Mouse (Mus musculus): Measurements from ENCODE around the gene Sec1. TPM values are rescaled to one million over a fixed set of nuclear protein-coding genes. Genes with fewer than 3 reads are reported as not detected.
A peak's percentile ranks its signal among the peaks of the same experiment; 100 is the strongest.
"Not testable (repeated sequence)": the region's sequence is repeated elsewhere in the genome, so short reads cannot be mapped to it uniquely, and the experiment has no call there.

The Sec1 gene
- total RNA-seq, 2 experiments from 2014 or later: 0.12 TPM; not detected in 1

GRCm38 (mm10) chr7:45683396-45684050, 10.7 kb downstream of the Sec1 start, which contains the start of gene Ntn5:
TSS of gene Ntn5 (plus strand) at chr7:45684022.
- no peak for DNase-seq
- intact Hi-C loops (cut with DNase I): loop anchor here (2.0 kb wide), 2 partner anchors 55 to 93 kb away; no protein-coding TSS in a partner anchor

- intact Hi-C loops (cut with DNase I): loop anchor here (2.0 kb wide), 2 partner anchors 54 to 92 kb away; no protein-coding TSS in a partner anchor
- DNase-seq: peak; percentile 90 to 94
Measured at GRCm38 (mm10) chr7:45682144-45683126, 11.8 kb downstream of the Sec1 start.

- peak; percentile 50 to 67 for DNase-seq
Measured at GRCm38 (mm10) chr7:45681046-45681736, 13.0 kb downstream of the Sec1 start.

GRCm38 (mm10) chr7:45679966-45680621, 14.1 kb downstream of the Sec1 start:
- intact Hi-C loops (cut with DNase I): no loop called here
- DNase-seq: peak; percentile 57 to 60

More at GRCm38 (mm10) chr7:45681046-45681736, 13.0 kb downstream of the Sec1 start:
- intact Hi-C loops (cut with DNase I): no loop called here

GRCm38 (mm10) chr7:45678513-45678912, 15.7 kb downstream of the Sec1 start:
- DNase-seq: no peak
- intact Hi-C loops (cut with DNase I): no loop called here

GRCm38 (mm10) chr7:45677627-45678295, 16.4 kb downstream of the Sec1 start:
- intact Hi-C loops (cut with DNase I): loop anchor here (2.0 kb wide), 1 partner anchor 31 kb away; no protein-coding TSS in a partner anchor

GRCm38 (mm10) chr7:45668921-45669320, 25.3 kb downstream of the Sec1 start:
- DNase-seq: no peak
- intact Hi-C loops (cut with DNase I): no loop called here

More at GRCm38 (mm10) chr7:45677627-45678295, 16.4 kb downstream of the Sec1 start:
- no peak for DNase-seq

- no peak for DNase-seq
- intact Hi-C loops (cut with DNase I): no loop called here
Measured at GRCm38 (mm10) chr7:45667761-45668160, 26.4 kb downstream of the Sec1 start.

GRCm38 (mm10) chr7:45666161-45666560, 28.0 kb downstream of the Sec1 start, which contains the start of gene Fut2:
TSS of gene Fut2 (minus strand) at chr7:45666394.
- intact Hi-C loops (cut with DNase I): no loop called here

GRCm38 (mm10) chr7:45665303-45666138, 28.7 kb downstream of the Sec1 start:
- intact Hi-C loops (cut with DNase I): no loop called here

More at GRCm38 (mm10) chr7:45666161-45666560, 28.0 kb downstream of the Sec1 start, which contains the start of gene Fut2:
- DNase-seq: no peak

GRCm38 (mm10) chr7:45661702-45662101, 32.5 kb downstream of the Sec1 start:
- intact Hi-C loops (cut with DNase I): not testable (repeated sequence)

More at GRCm38 (mm10) chr7:45665303-45666138, 28.7 kb downstream of the Sec1 start:
- no peak for DNase-seq

GRCm38 (mm10) chr7:45660746-45661478, 33.3 kb downstream of the Sec1 start:
- DNase-seq: no peak
- intact Hi-C loops (cut with DNase I): no loop called here

More at GRCm38 (mm10) chr7:45661702-45662101, 32.5 kb downstream of the Sec1 start:
- not testable (repeated sequence) for DNase-seq

GRCm38 (mm10) chr7:45654424-45655047, 39.7 kb downstream of the Sec1 start:
- no peak for DNase-seq
- intact Hi-C loops (cut with DNase I): no loop called here

GRCm38 (mm10) chr7:45650484-45650883, 43.7 kb downstream of the Sec1 start:
- intact Hi-C loops (cut with DNase I); DNase-seq: not testable (repeated sequence)

- intact Hi-C loops (cut with DNase I): no loop called here
- DNase-seq: peak; percentile 29 to 57
Measured at GRCm38 (mm10) chr7:45649351-45649750, 44.9 kb downstream of the Sec1 start.

GRCm38 (mm10) chr7:45646671-45647070, 47.5 kb downstream of the Sec1 start:
- DNase-seq: no peak
- intact Hi-C loops (cut with DNase I): loop anchor here (2.0 kb wide), 1 partner anchor 30 kb away; no protein-coding TSS in a partner anchor

GRCm38 (mm10) chr7:45645591-45645971, 48.6 kb downstream of the Sec1 start:
- DNase-seq: no peak
- intact Hi-C loops (cut with DNase I): no loop called here

Measured in heart, postnatal 14 days (tissue).